In the genomic region with DNA sequence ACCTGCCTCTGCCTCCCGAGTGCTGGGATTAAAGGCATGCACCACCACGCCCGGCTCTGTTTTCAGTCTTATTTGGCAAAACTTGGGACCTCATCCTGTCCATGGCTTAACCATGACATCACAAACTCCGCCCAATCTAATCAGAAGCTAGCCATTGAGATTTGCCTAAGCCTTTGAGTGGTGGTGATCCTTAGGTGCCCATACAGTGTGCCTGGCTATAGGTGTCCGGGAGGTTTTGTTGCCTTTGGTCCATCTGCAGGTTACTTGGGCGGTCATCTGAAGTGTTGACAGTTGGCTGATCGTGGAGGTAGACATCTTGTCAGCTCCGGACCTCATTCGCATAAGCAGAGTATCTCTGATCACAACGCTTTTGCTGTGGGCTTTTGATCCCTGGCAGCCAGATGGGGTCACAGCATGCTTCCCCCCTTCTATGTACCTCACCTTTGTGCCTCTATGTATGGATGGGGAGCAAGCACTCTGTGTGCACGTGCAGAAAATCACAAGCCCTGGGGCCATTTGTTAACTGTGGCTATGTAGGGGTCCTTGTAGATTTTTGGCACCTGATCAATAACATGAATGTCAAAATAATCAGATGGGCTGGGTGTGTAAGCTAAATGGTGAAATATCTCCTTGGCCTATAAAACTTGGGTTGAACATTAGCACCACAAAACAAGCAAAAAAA, we compare ENCODE assay signal across 1 mouse cellular context.
A peak's percentile ranks its signal among the peaks of the same experiment; 100 is the strongest.
TF ChIP-seq lines count a peak whose summit lies in the region.

No protein-coding gene starts in this region.

TF ChIP-seq in MEL, 35 proteins besides CTCF, POLR2A, EP300 and RAD21 (continued from another document):
- TF ChIP-seq MAZ (IDR thresholded peaks at IDR 0.05; ENCODE audit: low read depth, low read length) (no peak), POLR2AphosphoS2 (IDR thresholded peaks at IDR 0.05; ENCODE audit: low read length) (no peak), NELFE (IDR thresholded peaks at IDR 0.05; ENCODE audit: low read depth, low read length) (no peak), HCFC1 (IDR thresholded peaks at IDR 0.05; ENCODE audit: low read depth, low read length) (no peak), ZNF384 (IDR thresholded peaks at IDR 0.05; ENCODE audit: low read depth, low read length) (0 out of 2 replicates have a peak, but pooled peaks have one; percentile 49)
